Mouse (Mus musculus) forebrain, embryonic 14.5 days (tissue): ENCODE results near the gene Tcl1. TPM values are rescaled to one million over a fixed set of nuclear protein-coding genes. Genes with fewer than 3 reads are reported as not detected.
"Not testable (repeated sequence)": the region's sequence is repeated elsewhere in the genome, so short reads cannot be mapped to it uniquely, and the experiment has no call there.

Experiments used
- ATAC-seq: fragments of 200-750 bp; cut with Nextera tagmentation; 2 replicates; pipeline ENCODE4 v1.8.0; 2017; ENCODE audit warnings: mild to moderate bottlenecking, moderate library complexity
- DNase-seq: peaks from one replicate; pipeline ENCODE4 v3.0.0-alpha.2; 2015; ENCODE audit warnings: low spot score
- H3K27ac ChIP-seq: fragments of 300-500 bp; sonication (generic); 2 replicates; pipeline ENCODE4 v1.5.1; 2014; ENCODE audit warnings: low read depth, mild to moderate bottlenecking, control low read depth, low read length, moderate library complexity
- H3K27me3 ChIP-seq: fragments of 300-500 bp; sonication (generic); replicated peaks from 2 replicates; pipeline ENCODE4 v1.6.1; 2014; ENCODE audit warnings: low read length, control low read depth, mixed read lengths; ENCODE audit not compliant: control insufficient read depth, insufficient read depth
- H3K36me3 ChIP-seq: fragments of 300-500 bp; sonication (generic); 2 replicates; pipeline ENCODE4 v1.6.1; 2014; ENCODE audit warnings: low read length, control low read depth; ENCODE audit not compliant: control insufficient read depth, insufficient read depth
- H3K4me1 ChIP-seq: fragments of 300-500 bp; sonication (generic); 2 replicates; pipeline ENCODE4 v1.6.1; 2014; ENCODE audit warnings: antibody characterized with exemption, low read length, control low read depth; ENCODE audit not compliant: control insufficient read depth, insufficient read depth
- H3K4me2 ChIP-seq: fragments of 300-500 bp; sonication (generic); 2 replicates; pipeline ENCODE4 v1.6.1; 2014; ENCODE audit warnings: mild to moderate bottlenecking, control low read depth, low read length
- H3K4me3 ChIP-seq: fragments of 300-500 bp; sonication (generic); 2 replicates; pipeline ENCODE4 v1.5.1; 2014; ENCODE audit warnings: low read depth, low read length, control low read depth
- H3K9ac ChIP-seq: fragments of 300-500 bp; sonication (generic); 2 replicates; pipeline ENCODE4 v1.6.1; 2014; ENCODE audit warnings: mild to moderate bottlenecking, low read length, control low read depth, moderate library complexity
- H3K9me3 ChIP-seq: fragments of 300-500 bp; sonication (generic); replicated peaks from 2 replicates; pipeline ENCODE4 v1.6.1; 2016; ENCODE audit warnings: low read length, control low read depth, mixed read lengths; ENCODE audit not compliant: control insufficient read depth
- WGBS: fragments of 180-500 bp; shearing (Covaris S2); extraction: QIAGEN DNeasy Blood & Tissue Kit; methylation state at CpG from one replicate; pipeline ENCODE4 v1.1.7; 2014; 5-methylcytosine and 5-hydroxymethylcytosine counted together
- polyA plus RNA-seq: library from polyadenylated mRNA; unstranded; fragments of >200 nt; fragmentation: Nextera tagmentation; extraction: Ambion mirVana; gene quantifications from 2 replicates; pipeline ENCODE4 v1.2.1, GENCODE M21; 2014

The Tcl1 gene
- polyA plus RNA-seq, 1 experiment from 2014 or later, result not detected

- not testable (repeated sequence) for H3K4me1 ChIP-seq, H3K27me3 ChIP-seq, ATAC-seq, H3K27ac ChIP-seq, H3K36me3 ChIP-seq, H3K4me2 ChIP-seq, H3K9ac ChIP-seq, H3K9me3 ChIP-seq, DNase-seq, H3K4me3 ChIP-seq
- WGBS, result 14% methylated on average over 7 of the region's 7 CpGs
Observed at GRCm38 (mm10) chr12:105199684-105200497, 22.7 kb downstream of the Tcl1 start.

GRCm38 (mm10) chr12:105190743-105191142 lies 31.9 kb downstream of the Tcl1 start, which contains the start of gene Tcl1b3:
Gene Tcl1b3, plus strand, starts transcription at chr12:105191043.
- H3K4me1 ChIP-seq, H3K27ac ChIP-seq, H3K4me3 ChIP-seq, H3K9me3 ChIP-seq, H3K9ac ChIP-seq, H3K27me3 ChIP-seq, ATAC-seq, H3K36me3 ChIP-seq, DNase-seq, H3K4me2 ChIP-seq: not testable (repeated sequence)
- WGBS, result 94% methylated on average over 6 of the region's 6 CpGs

- H3K4me2 ChIP-seq, H3K27ac ChIP-seq, H3K4me1 ChIP-seq, H3K4me3 ChIP-seq, H3K36me3 ChIP-seq, H3K9me3 ChIP-seq, H3K27me3 ChIP-seq, ATAC-seq, H3K9ac ChIP-seq, DNase-seq: not testable (repeated sequence)
- WGBS, result 55% methylated on average over 2 of the region's 2 CpGs
Observed at GRCm38 (mm10) chr12:105188980-105189379, 33.6 kb downstream of the Tcl1 start.

DNA sequence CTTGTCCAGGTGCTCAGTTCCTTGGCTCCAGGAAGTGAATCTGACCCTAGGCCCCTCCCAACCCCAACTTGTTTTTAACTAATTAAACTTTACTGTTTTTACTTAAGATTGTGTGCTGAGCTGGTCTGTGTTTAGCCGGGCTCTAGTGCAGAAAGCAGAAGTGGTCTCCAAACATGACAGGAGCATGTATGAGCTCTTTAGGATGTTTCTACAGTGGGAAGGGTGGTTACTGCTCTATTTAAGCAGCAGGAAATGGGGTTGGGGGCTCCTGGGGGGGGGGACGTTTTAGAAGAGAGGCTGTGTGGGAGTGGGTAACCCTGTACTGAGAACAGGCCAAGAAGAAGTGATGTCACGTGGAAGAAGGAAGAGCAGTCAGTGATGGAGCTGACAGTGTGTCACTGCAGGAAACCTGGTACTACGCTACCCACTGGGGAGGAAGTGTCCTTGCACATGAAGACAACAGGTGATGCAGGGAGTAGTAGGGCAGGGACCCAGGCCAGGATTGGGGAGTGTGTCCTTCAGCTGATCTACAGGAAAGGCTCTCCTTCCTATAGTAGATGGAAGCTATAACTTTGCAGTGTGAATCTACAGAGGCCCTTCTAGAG lies 41.5 kb downstream of the Tcl1 start:
- not testable (repeated sequence) for ATAC-seq, H3K36me3 ChIP-seq, H3K4me2 ChIP-seq, H3K27me3 ChIP-seq, H3K9me3 ChIP-seq, H3K27ac ChIP-seq, H3K9ac ChIP-seq, DNase-seq, H3K4me3 ChIP-seq, H3K4me1 ChIP-seq
- 80% methylated on average over 4 of the region's 4 CpGs for WGBS

- ATAC-seq, H3K4me2 ChIP-seq, H3K27ac ChIP-seq, H3K9me3 ChIP-seq, H3K36me3 ChIP-seq, H3K9ac ChIP-seq, DNase-seq, H3K4me3 ChIP-seq, H3K27me3 ChIP-seq, H3K4me1 ChIP-seq: not testable (repeated sequence)
- 81% methylated on average over 3 of the region's 3 CpGs for WGBS
Observed at GRCm38 (mm10) chr12:105176044-105176443, 46.5 kb downstream of the Tcl1 start, which contains the start of gene Tcl1b5. Gene Tcl1b5, plus strand, starts transcription at chr12:105176344.

GRCm38 (mm10) chr12:105174318-105174717 lies 48.3 kb downstream of the Tcl1 start:
- not testable (repeated sequence) for DNase-seq, H3K4me1 ChIP-seq, H3K27me3 ChIP-seq, H3K9ac ChIP-seq, H3K4me2 ChIP-seq, ATAC-seq, H3K4me3 ChIP-seq, H3K9me3 ChIP-seq, H3K36me3 ChIP-seq, H3K27ac ChIP-seq
- WGBS, result 40% methylated on average over 2 of the region's 2 CpGs

GRCm38 (mm10) chr12:105173366-105173765 lies 49.2 kb downstream of the Tcl1 start:
- no peaks in the 10 kb centered on the region for H3K4me1 ChIP-seq
- no peaks in the 10 kb centered on the region for H3K9me3 ChIP-seq
- H3K4me3 ChIP-seq, result no peak overlapping the region
- no peaks in the 10 kb centered on the region for H3K27me3 ChIP-seq
- no peak overlapping the region for H3K27ac ChIP-seq
- H3K36me3 ChIP-seq, result no peaks in the 10 kb centered on the region
- ATAC-seq, result no peak
- H3K4me2 ChIP-seq, result no peak overlapping the region
- DNase-seq, result no peak
- WGBS, result 92% methylated on average over 2 of the region's 2 CpGs
- H3K9ac ChIP-seq, result no peak overlapping the region
